Mouse (Mus musculus) bone marrow, adult 2 months (tissue): ENCODE data around the gene Itgb5.

ENCODE experiments used
- CTCF ChIP-seq: fragments of 200-500 bp; IDR thresholded peaks from 2 replicates; pipeline ENCODE4 v1.5.1; 2011; ENCODE audit warnings: low read length, control low read depth; ENCODE audit not compliant: control insufficient read depth, insufficient read depth
- POLR2A ChIP-seq: fragments of 200-500 bp; IDR thresholded peaks from 2 replicates; pipeline ENCODE4 v1.6.1; 2011; ENCODE audit warnings: low read depth, mild to moderate bottlenecking, control low read depth, low read length, borderline replicate concordance; ENCODE audit not compliant: control insufficient read depth

GRCm38 (mm10) chr16:33796756-33797155 lies 32.7 kb upstream of the Itgb5 start:
- no peak for TF ChIP-seq CTCF
- TF ChIP-seq POLR2A, result no peak
